Mouse (Mus musculus) neural tube, embryonic 14.5 days (tissue): Measurements from ENCODE around the gene Brf1. TPM values are rescaled to one million over a fixed set of nuclear protein-coding genes. Genes with fewer than 3 reads are reported as not detected.

Experiments
- ATAC-seq: fragments of 200-750 bp; cut with Nextera tagmentation; 2 replicates; pipeline ENCODE4 v1.8.0; 2017; ENCODE audit warnings: low read depth, mild to moderate bottlenecking, moderate TSS enrichment, moderate library complexity
- H3K27ac ChIP-seq: fragments of 300-500 bp; sonication (generic); 2 replicates; pipeline ENCODE4 v1.5.1; 2014; ENCODE audit warnings: low read depth, mild to moderate bottlenecking, control low read depth, low read length, moderate library complexity, mixed read lengths
- H3K27me3 ChIP-seq: fragments of 300-500 bp; sonication (generic); 2 replicates; pipeline ENCODE4 v1.6.1; 2014; ENCODE audit warnings: low read length; ENCODE audit not compliant: control insufficient read depth, insufficient read depth
- H3K36me3 ChIP-seq: fragments of 300-500 bp; sonication (generic); 2 replicates; pipeline ENCODE4 v1.6.1; 2014; ENCODE audit warnings: low read length, mixed read lengths; ENCODE audit not compliant: control insufficient read depth, insufficient read depth
- H3K4me1 ChIP-seq: fragments of 300-500 bp; sonication (generic); 2 replicates; pipeline ENCODE4 v1.6.1; 2014; ENCODE audit warnings: low read length; ENCODE audit not compliant: control insufficient read depth, insufficient read depth
- H3K4me2 ChIP-seq: fragments of 300-500 bp; sonication (generic); 2 replicates; pipeline ENCODE4 v1.6.1; 2014; ENCODE audit warnings: mild to moderate bottlenecking, low read depth, low read length, control low read depth
- H3K4me3 ChIP-seq: fragments of 300-500 bp; sonication (generic); 2 replicates; pipeline ENCODE4 v1.5.1; 2014; ENCODE audit warnings: low read depth, low read length, control low read depth, mixed read lengths
- H3K9ac ChIP-seq: fragments of 300-500 bp; sonication (generic); replicated peaks from 2 replicates; pipeline ENCODE4 v1.6.1; 2014; ENCODE audit warnings: low read depth, mild to moderate bottlenecking, control low read depth, low read length, mixed read lengths
- H3K9me3 ChIP-seq: fragments of 300-500 bp; sonication (generic); 2 replicates; pipeline ENCODE4 v1.6.1; 2016; ENCODE audit warnings: low read length; ENCODE audit not compliant: control insufficient read depth
- WGBS: fragments of 180-500 bp; shearing (Covaris S2); extraction: QIAGEN DNeasy Blood & Tissue Kit; methylation state at CpG from one replicate; pipeline ENCODE4 v1.1.7; 2014; 5-methylcytosine and 5-hydroxymethylcytosine counted together
- polyA plus RNA-seq: library from polyadenylated mRNA; unstranded; fragments of >200 nt; fragmentation: Nextera tagmentation; extraction: Ambion mirVana; gene quantifications from 2 replicates; pipeline ENCODE4 v1.2.1, GENCODE M21; 2014

Gene Brf1
- polyA plus RNA-seq, 1 experiment from 2014 or later: 52.1 TPM

DNA sequence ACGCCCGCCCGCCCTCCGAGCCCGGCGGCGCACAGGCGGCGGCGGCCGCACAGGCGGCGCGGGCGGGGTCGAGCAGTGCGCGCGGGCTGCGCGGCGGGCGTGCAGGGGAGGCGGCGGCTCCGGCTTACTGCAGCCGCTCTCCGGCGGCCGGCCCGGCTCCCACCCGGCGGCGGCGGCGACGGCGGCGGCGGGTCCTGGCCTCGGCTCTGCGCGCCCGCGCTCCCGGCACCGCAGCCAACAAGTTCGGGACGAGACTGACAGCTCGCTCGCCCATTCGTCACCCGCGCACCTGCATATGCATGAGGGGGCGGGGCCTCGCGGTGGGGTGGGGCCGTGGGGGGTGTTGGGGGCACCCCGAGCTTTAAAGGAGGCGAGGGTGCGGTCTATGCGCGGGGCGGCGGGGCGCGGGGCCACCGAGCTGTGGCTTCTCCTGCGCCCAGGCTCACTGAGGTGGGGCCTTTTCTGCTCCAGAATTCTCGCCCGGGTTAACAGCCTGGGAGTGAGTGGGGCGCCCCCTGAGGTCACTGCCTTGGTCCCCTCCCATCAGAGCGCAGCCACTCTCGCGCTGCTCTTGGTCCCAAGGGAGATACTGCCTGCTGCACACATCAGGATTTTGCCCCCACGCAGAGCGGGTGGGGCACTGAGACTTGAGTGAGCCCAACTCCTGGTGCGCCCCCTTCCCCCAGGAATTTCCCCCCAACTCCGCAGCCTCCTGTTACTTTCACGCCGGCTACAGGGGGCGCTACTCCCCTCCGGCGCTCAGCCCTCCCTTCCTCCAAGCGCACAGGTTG is 70.7 kb downstream of the Brf1 start, which contains the start of gene Jag2:
Gene Jag2, minus strand, starts transcription at position 215 of the 791 bp plus-strand sequence.
- no peaks in the 10 kb centered on the region; the same call in 1 of the 2 replicates for H3K27me3 ChIP-seq
- H3K27ac ChIP-seq: peak within 1 kb of the TSS; percentile 86
- WGBS: under 1% methylated on average over 49 of the region's 85 CpGs
- no peaks in the 10 kb centered on the region for H3K9me3 ChIP-seq
- peaks cover 10% of the 10 kb centered on the region; the same call in 1 of the 2 replicates for H3K4me1 ChIP-seq
- H3K4me3 ChIP-seq: peak within 1 kb of the TSS; percentile 67
- no peaks in the 10 kb centered on the region for H3K36me3 ChIP-seq
- peak within 1 kb of the TSS; percentile 83 for H3K9ac ChIP-seq
- ATAC-seq: peak; percentile 66
- H3K4me2 ChIP-seq: peak within 1 kb of the TSS; percentile 77

DNA sequence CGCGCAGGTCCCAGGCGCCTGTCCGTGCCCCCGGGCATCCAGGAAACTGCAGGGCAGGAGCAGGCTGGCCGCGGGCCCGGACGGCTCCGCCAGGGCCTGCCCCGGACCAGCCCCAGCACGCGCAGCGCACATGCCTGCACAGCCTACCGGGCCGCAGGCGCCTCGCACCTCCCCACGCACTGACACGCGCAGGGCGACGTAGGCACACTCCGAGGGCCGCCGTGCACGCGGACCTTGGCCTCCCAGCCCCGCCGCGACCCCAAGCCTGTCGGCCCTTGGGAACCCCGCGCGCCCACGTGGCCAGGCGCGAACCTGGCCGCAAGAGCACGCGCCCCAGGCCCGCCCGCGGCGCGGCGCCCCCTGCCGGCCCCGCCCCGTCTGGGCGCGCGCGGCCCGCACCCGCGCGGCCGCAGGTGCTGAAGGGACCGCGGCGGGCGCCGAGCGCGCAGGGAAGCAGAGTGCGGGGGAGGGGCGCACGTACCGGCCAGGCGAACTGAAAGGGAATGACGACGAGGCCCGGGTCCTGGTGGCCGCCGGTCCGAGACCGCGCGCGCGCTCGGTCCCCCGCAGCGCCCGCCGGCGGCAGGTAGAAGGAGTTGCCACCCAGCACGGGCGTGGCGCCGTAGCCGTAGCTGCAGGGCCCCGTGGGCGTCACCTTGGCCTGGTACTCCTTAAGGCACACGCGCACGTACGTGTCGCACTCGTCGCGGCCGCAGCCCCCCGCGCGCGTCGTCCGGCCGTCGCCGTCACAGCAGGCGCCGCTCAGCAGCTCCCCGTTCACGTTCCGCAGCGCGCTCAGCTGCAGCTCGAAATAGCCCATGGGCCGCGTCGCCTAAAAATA is 71.9 kb downstream of the Brf1 start:
- H3K36me3 ChIP-seq: no peaks in the 10 kb centered on the region
- peak overlapping the region; percentile 77 for H3K4me2 ChIP-seq
- H3K4me1 ChIP-seq: peaks cover 10% of the 10 kb centered on the region; the same call in 1 of the 2 replicates
- no peaks in the 10 kb centered on the region; the same call in 1 of the 2 replicates for H3K27me3 ChIP-seq
- H3K9ac ChIP-seq: peak overlapping the region; percentile 83
- H3K9me3 ChIP-seq: no peaks in the 10 kb centered on the region
- 3% methylated on average over 94 of the region's 124 CpGs for WGBS
- peak overlapping the region; percentile 86 for H3K27ac ChIP-seq
- H3K4me3 ChIP-seq: peak overlapping the region; percentile 67
- ATAC-seq: peak; percentile 61

DNA sequence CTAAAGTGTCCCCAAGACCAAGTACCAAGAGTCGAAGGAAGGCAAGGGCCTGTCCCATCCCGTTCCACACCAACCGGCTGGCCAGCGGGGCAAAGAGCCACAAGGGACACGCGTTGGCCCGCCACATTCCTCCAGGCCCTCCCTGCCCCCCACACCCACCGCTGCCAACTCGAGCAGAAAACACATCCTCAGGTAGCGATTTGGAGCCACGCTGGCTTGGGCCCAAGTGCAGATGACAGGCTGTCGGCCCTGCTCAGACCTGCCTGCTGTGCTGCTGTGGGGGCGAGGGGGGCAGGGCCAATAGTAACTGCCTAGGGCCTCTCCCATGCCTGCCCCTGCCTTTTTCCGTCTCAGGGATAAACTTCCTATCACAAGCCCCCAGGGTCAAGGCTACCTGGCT is 73.2 kb downstream of the Brf1 start:
- Histone ChIP-seq H3K4me3 (no peak overlapping the region), H3K9me3 (no peaks in the 10 kb centered on the region), H3K9ac (no peak overlapping the region), H3K4me1 (peaks cover 17% of the 10 kb centered on the region; the same call in 1 of the 2 replicates), H3K36me3 (no peaks in the 10 kb centered on the region), H3K27me3 (no peaks in the 10 kb centered on the region; the same call in 1 of the 2 replicates), H3K4me2 (peak overlapping the region; percentile 77; the same call in 1 of the 2 replicates), H3K27ac (no peak overlapping the region)
- ATAC-seq: no peak
- 69% methylated on average over 14 of the region's 14 CpGs for WGBS

DNA sequence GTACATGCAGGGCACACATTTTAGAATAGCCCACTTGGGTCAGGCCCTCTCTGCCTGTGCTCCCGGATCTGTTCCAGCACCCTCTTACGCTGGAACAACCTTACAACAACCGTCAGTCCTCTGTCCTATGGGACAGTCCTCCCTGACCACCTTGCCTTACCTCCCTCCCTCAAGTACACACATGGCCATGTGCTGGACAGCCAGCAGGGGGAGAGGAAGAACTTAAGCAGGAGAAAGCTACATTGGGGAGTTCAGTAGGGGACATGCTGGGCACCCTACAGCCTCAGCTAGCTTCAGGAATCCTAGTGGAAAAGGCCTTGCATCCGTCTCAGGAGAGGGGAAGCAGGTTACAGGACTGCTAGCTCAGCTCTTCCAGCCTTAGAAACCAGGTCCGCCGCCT is 74.6 kb downstream of the Brf1 start:
- WGBS: 89% methylated on average over 6 of the region's 6 CpGs
- Histone ChIP-seq H3K4me1 (peaks cover 19% of the 10 kb centered on the region; the same call in 1 of the 2 replicates), H3K9ac (no peak overlapping the region)

DNA sequence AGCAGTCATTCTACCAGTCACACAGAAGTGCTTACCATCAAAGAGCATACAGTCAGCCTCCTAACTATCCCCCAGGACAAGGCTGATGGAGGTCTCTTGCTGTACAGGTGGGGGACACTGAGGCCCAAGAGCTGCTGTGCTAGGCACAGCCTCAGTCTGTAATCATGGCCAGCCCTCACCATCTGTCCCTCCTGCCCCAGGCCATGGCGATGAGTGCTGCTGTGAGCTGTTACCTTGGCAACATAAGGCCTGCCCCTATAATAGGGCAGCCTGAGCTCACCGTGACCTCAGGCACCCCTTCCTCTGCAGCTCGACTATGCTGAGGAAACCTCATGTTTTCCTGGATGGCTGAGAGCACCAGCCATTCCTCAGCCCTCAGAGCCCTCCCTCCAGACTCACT is 78.0 kb downstream of the Brf1 start:
- WGBS: 6% methylated on average over 3 of the region's 3 CpGs
- Histone ChIP-seq H3K4me2 (no peak overlapping the region), H3K36me3 (no peaks in the 10 kb centered on the region), H3K9ac (no peak overlapping the region), H3K27me3 (no peaks in the 10 kb centered on the region), H3K27ac (no peak overlapping the region), H3K9me3 (no peaks in the 10 kb centered on the region), H3K4me3 (no peak overlapping the region), H3K4me1 (peaks cover 11% of the 10 kb centered on the region; the same call in 1 of the 2 replicates)
- ATAC-seq: no peak

More for the DNA sequence above, 74.6 kb downstream of the Brf1 start:
- H3K4me2 ChIP-seq: no peak overlapping the region
- H3K27ac ChIP-seq: no peak overlapping the region
- H3K9me3 ChIP-seq: no peaks in the 10 kb centered on the region
- H3K36me3 ChIP-seq: no peaks in the 10 kb centered on the region
- ATAC-seq: no peak
- H3K27me3 ChIP-seq: no peaks in the 10 kb centered on the region; the same call in 1 of the 2 replicates
- no peak overlapping the region for H3K4me3 ChIP-seq

DNA sequence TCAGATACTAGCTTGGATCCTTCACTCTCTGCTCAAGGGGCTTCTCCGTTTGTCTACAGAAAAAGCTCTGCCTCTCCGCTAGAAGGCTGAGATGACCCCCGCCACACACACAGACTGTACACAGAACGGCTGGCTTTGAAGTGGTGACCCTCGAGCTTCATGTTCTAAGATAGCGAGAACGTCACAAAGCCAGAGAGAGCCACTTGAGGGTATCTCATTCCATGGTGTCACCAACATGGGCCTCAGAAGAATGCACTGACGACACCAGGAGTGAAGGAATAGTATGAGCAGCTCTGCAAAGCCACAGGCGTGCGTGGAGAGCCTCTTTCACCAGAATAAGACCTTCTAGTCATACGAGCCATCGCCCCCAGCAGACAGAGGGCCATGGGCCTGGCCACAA is 79.0 kb downstream of the Brf1 start:
- Histone ChIP-seq H3K9me3 (no peaks in the 10 kb centered on the region), H3K9ac (no peak overlapping the region), H3K27me3 (no peaks in the 10 kb centered on the region), H3K4me1 (peaks cover 9% of the 10 kb centered on the region; the same call in 1 of the 2 replicates), H3K4me2 (no peak overlapping the region), H3K36me3 (no peaks in the 10 kb centered on the region), H3K4me3 (no peak overlapping the region), H3K27ac (no peak overlapping the region)
- 88% methylated on average over 12 of the region's 12 CpGs for WGBS
- ATAC-seq: no peak

DNA sequence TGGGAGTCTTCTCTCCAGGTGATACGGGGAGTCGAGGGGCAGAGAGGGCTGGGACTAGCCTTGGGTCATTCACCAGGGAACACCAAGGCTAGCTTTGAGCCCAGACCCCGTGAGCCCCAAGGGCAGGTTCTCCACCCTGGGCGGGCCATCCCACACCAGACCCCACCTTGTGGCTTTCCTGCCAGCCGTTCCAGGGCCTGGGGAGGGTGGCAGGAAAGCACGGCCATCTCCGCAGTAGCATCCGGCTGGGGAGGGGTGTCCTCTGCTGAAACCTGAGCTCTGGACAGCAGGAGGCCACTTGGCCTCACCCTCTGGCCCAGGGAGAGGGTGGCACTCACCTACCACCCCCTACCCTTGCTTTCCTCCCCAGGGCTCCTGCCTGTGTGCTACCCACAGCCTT is 82.6 kb downstream of the Brf1 start:
- H3K27me3 ChIP-seq: no peaks in the 10 kb centered on the region
- no peak overlapping the region for H3K4me2 ChIP-seq
- H3K27ac ChIP-seq: no peak overlapping the region
- WGBS: 64% methylated on average over 8 of the region's 8 CpGs
- ATAC-seq: no peak
- H3K9ac ChIP-seq: no peak overlapping the region; the same call in 1 of the 2 replicates
- peaks cover 8% of the 10 kb centered on the region; the same call in 1 of the 2 replicates for H3K4me1 ChIP-seq
- H3K9me3 ChIP-seq: no peaks in the 10 kb centered on the region
- peaks cover 17% of the 10 kb centered on the region for H3K36me3 ChIP-seq
- no peak overlapping the region for H3K4me3 ChIP-seq

DNA sequence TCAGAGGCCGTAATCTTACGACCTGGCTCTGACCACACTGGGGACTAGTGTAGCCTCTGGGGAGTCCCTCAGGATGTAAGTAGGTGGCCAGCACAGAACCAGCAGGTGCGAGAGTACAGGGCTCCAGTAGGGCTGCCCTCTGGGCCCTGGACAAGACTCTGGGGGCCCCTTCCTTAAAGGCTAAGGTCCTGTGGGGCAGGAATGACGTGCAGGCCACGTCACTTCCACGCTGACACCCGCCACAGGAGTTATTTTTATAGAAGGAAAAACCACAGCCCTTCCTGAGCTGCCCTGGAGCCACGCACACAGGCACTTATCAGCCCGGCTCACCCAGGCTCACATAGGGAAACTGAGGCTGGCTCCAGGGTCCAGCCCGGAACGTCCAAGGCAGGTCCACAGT is 83.0 kb downstream of the Brf1 start:
- Histone ChIP-seq H3K36me3 (peaks cover 21% of the 10 kb centered on the region), H3K27me3 (no peaks in the 10 kb centered on the region), H3K4me1 (peaks cover 4% of the 10 kb centered on the region; the same call in 1 of the 2 replicates), H3K9me3 (no peaks in the 10 kb centered on the region), H3K9ac (no peak overlapping the region), H3K27ac (no peak overlapping the region), H3K4me3 (no peak overlapping the region), H3K4me2 (no peak overlapping the region)
- WGBS: 80% methylated on average over 11 of the region's 11 CpGs
- ATAC-seq: no peak
